Mouse (Mus musculus): Measurements from ENCODE around the gene Rps6kb2.

Rps6kb2 gene

GRCm38 (mm10) chr19:4121896-4122295 is 41.3 kb downstream of the Rps6kb2 start:
- CTCF ChIA-PET = interaction anchor here (0.5 kb wide), 1 partner anchor 1847 kb away, joined by 16 read pairs; no protein-coding TSS in a partner anchor

DNA sequence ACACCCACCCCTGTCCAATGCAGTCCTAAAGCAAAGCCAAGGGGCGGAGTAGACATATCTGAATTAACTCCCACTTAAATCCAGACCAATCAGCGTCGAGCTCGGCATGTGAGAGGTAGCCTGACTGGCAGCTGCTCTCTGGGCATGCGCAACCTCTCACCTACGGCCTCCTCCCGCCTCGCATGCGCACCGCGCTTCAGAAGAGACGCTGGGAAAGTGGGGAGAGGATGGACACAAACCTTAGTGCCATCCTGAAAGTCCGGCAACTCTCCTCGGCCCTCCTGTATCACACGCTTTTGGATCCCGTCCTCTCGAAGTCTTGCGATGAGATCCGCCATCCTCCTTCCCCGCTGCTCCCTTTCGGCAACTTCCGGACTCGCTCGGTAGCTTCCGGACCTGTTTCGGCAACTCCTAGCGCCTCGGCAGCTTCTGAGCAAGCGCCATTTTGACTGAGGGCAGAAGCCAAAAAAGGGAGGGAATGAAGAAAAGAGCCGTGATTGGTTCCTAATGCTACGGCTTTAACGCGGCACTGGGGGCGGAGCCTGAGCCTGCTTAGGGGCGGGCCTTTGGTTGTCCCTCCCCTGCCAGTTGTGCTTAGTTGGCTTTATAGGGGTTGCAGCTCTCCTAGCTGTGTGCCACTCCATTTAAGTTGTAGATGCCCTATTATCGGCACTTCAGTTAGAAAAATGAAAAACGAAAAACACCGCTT is 41.9 kb downstream of the Rps6kb2 start:
- CTCF ChIA-PET = interaction anchor here (0.5 to 0.6 kb wide), 2 partner anchors 118 to 1848 kb away, joined by 8 to 16 read pairs; no protein-coding TSS in a partner anchor

DNA sequence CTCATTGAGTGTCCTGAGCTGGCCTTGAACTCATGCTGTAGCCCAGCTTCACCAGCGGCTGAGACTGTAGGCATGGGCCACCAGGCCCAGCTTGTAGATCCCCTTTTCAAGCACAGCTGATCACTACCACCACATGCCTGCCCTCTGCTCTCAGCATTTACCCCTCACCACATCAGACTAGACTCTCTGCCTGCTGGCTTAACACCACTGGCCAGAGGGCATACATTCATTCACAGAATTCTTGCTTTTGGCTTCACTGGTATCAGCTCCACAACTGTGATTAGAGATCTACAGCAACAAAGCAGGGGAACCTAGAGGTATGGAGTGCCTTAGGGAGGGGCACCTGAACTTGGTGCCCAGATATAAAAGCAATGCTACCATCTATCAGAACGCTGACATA is 42.7 kb downstream of the Rps6kb2 start:
- CTCF ChIA-PET = no interaction called here

GRCm38 (mm10) chr19:4119716-4120487 is 43.3 kb downstream of the Rps6kb2 start:
- CTCF ChIA-PET = no interaction called here

DNA sequence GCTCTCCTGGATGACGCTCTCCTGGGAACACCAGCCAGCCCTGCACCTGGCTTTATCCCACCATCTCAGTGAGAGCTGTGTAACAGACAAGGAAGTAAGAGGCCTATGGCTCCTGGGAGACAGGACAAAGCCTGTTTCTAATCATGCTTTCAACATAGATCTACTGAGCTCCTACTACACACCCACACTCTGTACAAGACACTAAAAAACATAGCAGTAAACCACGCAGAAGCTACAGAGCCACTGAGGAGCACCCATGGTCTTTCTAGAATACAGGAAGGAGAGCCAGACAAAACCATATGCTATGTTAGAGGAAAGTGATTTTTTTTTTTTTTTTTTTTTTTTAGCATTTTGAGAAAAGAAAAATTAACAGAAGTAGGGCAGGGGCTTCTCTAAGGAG is 44.8 kb downstream of the Rps6kb2 start:
- CTCF ChIA-PET = interaction anchor here (0.6 kb wide), 2 partner anchors 190 to 249 kb away, joined by 3 to 8 read pairs; no protein-coding TSS in a partner anchor

DNA sequence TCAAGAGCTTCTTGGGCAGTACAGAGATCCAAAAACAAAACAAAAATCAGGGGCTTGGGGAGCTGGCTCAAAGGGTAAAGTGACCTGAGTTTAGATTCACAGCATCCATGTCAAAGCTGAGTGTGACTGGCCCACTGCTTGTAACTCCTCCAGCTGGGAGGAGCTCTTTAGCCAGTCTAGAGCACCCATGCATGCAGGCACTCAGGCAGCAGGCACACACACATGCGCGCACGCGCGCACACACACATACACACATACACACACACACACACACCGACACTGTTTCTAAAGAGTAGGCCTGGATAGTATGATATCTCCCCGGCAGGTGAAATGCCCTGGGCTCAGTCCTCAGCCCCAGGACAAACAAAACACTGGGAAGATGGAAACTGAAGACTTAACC is 46.1 kb downstream of the Rps6kb2 start:
- CTCF ChIA-PET = no interaction called here

- CTCF ChIA-PET = interaction anchor here (0.6 kb wide), 2 partner anchors 62 to 126 kb away, joined by 5 read pairs; no protein-coding TSS in a partner anchor
These were observed 47.3 kb downstream of the Rps6kb2 start for GRCm38 (mm10) chr19:4115816-4116215.

- CTCF ChIA-PET = interaction anchor here (0.5 kb wide), 1 partner anchor 262 kb away, joined by 5 read pairs; no protein-coding TSS in a partner anchor
These were observed 48.0 kb downstream of the Rps6kb2 start for GRCm38 (mm10) chr19:4115144-4115543.

DNA sequence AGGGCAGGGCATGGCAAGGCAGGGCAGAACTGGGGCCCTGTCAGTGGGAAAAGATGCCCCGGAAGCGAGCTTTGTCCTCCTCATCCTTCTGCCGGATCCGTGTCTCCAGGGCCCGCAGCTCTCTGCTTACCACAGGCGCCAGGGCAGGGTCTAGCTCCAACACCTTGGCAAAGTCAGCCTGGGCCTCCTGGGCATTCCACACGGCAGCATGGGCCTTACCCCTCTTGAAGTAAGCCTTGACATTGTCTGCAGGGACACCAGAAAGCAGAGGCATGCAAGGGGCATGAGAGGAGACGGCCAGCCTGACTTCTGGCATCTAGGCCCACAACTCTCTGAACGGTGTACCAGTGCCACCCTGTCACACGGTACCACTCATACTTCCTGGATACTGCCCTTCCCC is 48.6 kb downstream of the Rps6kb2 start:
- CTCF ChIA-PET = interaction anchor here (1.0 kb wide), 1 partner anchor 93 kb away, joined by 3 read pairs; no protein-coding TSS in a partner anchor

- CTCF ChIA-PET = interaction anchor here (1.0 kb wide), 1 partner anchor 94 kb away, joined by 3 read pairs; no protein-coding TSS in a partner anchor
These were observed 49.3 kb downstream of the Rps6kb2 start for GRCm38 (mm10) chr19:4113806-4114230.

DNA sequence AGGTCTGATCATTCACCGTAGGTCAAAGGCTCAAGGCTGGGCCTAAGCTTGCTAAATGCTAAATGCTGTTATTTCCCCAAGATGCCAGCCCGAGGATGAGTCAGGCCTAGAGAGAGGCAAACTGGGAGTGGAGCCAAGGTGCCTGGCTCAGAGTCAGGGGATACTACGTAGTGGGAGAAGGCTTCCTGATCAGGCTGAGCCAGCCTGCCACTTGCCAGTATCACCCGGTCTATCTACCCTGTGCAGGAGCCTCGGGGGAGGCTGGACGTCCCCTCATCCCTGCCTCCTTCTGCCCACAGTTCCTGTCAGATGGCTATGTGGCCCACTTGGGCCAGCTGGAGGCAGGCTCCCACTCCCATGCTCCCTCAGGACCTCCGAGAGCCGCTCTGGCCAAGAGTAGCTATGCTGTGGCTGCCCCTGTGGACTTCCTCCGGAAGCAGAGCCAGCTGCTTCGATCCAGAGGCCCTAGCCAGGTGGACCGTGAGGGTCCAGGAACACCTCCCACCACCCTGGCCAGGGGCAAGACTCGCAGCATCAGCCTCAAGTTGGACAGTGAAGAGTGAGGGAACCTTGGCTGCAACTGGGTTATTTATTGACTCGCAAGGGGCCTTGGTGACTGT is 49.9 kb downstream of the Rps6kb2 start:
- CTCF ChIA-PET = no interaction called here

- CTCF ChIA-PET = interaction anchor here (0.6 kb wide), 1 partner anchor 137 kb away, joined by 3 read pairs; no protein-coding TSS in a partner anchor
These were observed 50.8 kb downstream of the Rps6kb2 start for GRCm38 (mm10) chr19:4112063-4112960.

DNA sequence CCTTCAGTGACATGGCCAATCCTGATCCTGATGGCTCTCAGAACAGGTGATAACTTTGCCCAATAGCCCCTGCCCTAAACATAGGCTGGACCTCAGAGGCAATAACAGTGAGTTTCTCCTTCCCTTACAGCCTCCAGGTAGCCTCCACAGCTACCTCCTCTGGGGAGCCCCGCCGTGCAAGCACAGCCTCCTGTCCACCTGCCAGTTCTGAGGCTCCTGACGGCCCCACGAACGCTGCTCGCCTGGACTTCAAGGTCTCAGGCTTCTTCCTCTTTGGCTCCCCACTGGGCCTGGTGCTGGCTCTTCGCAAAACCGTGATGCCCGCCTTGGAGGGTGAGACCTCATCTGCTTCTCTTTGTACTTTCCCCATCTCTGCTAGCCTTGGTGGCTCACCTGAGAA is 54.6 kb downstream of the Rps6kb2 start:
- CTCF ChIA-PET = no interaction called here

DNA sequence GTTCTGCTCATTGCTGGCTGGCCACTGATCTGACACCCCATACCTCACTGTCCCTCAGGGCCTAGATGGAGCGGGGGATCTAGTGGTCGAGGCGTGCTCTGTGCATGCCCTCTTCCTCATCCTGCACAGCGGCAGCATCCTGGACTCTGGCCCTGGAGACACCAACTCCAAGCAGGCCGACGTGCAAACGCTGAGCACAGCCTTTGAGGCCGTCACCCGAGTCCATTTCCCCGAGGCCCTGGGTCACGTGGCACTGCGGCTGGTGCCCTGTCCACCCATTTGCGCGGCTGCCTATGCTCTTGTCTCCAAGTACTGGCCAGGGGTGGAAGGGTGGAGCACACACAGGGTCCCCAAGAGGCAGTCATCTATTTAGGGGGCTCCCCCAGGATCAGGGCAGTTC is 56.5 kb downstream of the Rps6kb2 start:
- CTCF ChIA-PET = no interaction called here

DNA sequence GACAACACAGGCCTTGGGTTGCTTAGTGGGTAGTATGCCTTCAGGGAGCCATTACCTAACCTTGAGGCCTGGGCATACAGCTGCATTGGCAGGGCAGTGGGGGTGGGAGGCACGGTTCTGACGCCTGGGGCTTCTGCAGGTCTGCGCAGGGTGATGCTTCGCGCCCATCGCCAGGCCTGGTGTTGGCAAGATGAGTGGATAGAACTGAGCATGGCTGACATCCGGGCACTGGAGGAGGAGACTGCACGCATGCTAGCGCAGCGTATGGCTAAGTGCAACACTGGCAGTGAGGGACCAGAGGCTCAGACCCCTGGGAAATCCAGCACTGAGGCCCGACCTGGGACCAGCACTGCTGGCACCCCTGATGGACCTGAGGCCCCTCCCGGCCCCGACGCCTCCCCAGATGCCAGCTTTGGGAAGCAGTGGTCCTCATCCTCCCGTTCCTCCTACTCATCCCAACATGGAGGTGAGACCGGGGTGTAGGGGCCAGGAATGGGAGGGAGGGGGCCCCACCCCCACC is 58.4 kb downstream of the Rps6kb2 start:
- CTCF ChIA-PET = interaction anchor here (0.7 kb wide), 2 partner anchors 58 to 121 kb away, joined by 3 read pairs; no protein-coding TSS in a partner anchor

All from spleen, embryonic (tissue).